Comparison of ENCODE assay signal across 10 mouse cellular contexts in genomic region chr11:55164723-55165122, GRCm38 (mm10). TPM values are rescaled to one million over a fixed set of nuclear protein-coding genes. Genes with fewer than 3 reads are reported as not detected.
DNase-seq lines count a peak whose midpoint lies in the region; ATAC-seq lines count a peak whose summit lies in the region.
"Had no signal": no experiment of that assay in that cellular context is flagged by ENCODE, and none has a peak within 500 bp of the region (broad histone marks: within the 10 kb centered on the region; RNA-seq: fewer than 3 reads in every experiment).

No protein-coding gene starts in this region.

- H3K4me1 ChIP-seq in embryonic facial prominence, embryonic 11.5 days (ENCODE audit: control insufficient read depth, insufficient read depth, low read length) = no peaks in the 10 kb centered on the region
- H3K4me1 ChIP-seq: embryonic facial prominence, embryonic 12.5 days had no signal

- H3K4me3 ChIP-seq in embryonic facial prominence, embryonic 11.5 days (ENCODE audit: low read depth, low read length) = no peak overlapping the region
- H3K4me3 ChIP-seq: embryonic facial prominence, embryonic 12.5 days had no signal

- no peaks in the 10 kb centered on the region for H3K36me3 ChIP-seq in embryonic facial prominence, embryonic 11.5 days (replicated peaks; ENCODE audit: control insufficient read depth, insufficient read depth, low read depth, low read length)
- H3K36me3 ChIP-seq: embryonic facial prominence, embryonic 12.5 days had no signal

- no peaks in the 10 kb centered on the region for H3K9me3 ChIP-seq in embryonic facial prominence, embryonic 11.5 days (replicated peaks; ENCODE audit: control insufficient read depth, low read length)
- H3K9me3 ChIP-seq: embryonic facial prominence, embryonic 12.5 days had no signal

- H3K4me2 ChIP-seq in embryonic facial prominence, embryonic 11.5 days (ENCODE audit: low read depth, low read length) = no peak overlapping the region
- H3K4me2 ChIP-seq: embryonic facial prominence, embryonic 12.5 days had no signal

- WGBS in embryonic facial prominence, embryonic 11.5 days = 40% methylated on average over 3 of the region's 3 CpGs

- H3K9ac ChIP-seq in embryonic facial prominence, embryonic 11.5 days (replicated peaks; ENCODE audit: low read length) = no peak overlapping the region
- H3K9ac ChIP-seq: embryonic facial prominence, embryonic 12.5 days had no signal

- peak; percentile 27 to 45 for DNase-seq in heart, adult 18-20 months
- no peak for DNase-seq in heart, adult 11 months
- DNase-seq in A20 (ENCODE audit: low read depth, low spot score) (peak; percentile 64), adipocyte (ENCODE audit: low spot score) (peak; percentile 72)
- DNase-seq in embryonic facial prominence, embryonic 11.5 days (ENCODE audit: low spot score) = peak; percentile 26
- peak; percentile 26 for DNase-seq in left cerebral cortex, postnatal 4 days
- peak; percentile 34 to 41 for DNase-seq in right cerebral cortex, postnatal 10 days (ENCODE audit: low spot score in 2 of 2)
- no peak for DNase-seq in urinary bladder, adult 2 months (ENCODE audit: low spot score)

- intact Hi-C loops in left cerebral cortex, postnatal 4 days (cut with DNase I) = no loop called here

- no peaks in the 10 kb centered on the region for H3K27me3 ChIP-seq in embryonic facial prominence, embryonic 11.5 days (ENCODE audit: control insufficient read depth, insufficient read depth, low read length)
- H3K27me3 ChIP-seq: embryonic facial prominence, embryonic 12.5 days had no signal

- ATAC-seq in embryonic facial prominence, embryonic 11.5 days (replicated peaks; ENCODE audit: insufficient number of reproducible peaks, low FRiP score, low TSS enrichment, low read depth) = no peak

- H3K27ac ChIP-seq in embryonic facial prominence, embryonic 11.5 days (replicated peaks; ENCODE audit: low read depth, low read length) = no peak overlapping the region
- H3K27ac ChIP-seq: embryonic facial prominence, embryonic 12.5 days had no signal

RNA-seq across cellular contexts. Expression of gene Slc36a3, which starts 13.2 kb away (rescaled TPM):
- not detected for total RNA-seq in heart, adult 18-20 months (2021)
- polyA plus RNA-seq in embryonic facial prominence, embryonic 11.5 days (2014; fragmentation: Nextera tagmentation; extraction: Ambion mirVana) = not detected in 2 replicates
- total RNA-seq in left cerebral cortex, postnatal 4 days (2021) = not detected
- polyA plus RNA-seq in urinary bladder, adult 2 months (2012; rRNA removed) = 0.06 TPM in 1 of 2 replicates, not detected in the other
- polyA plus RNA-seq: embryonic facial prominence, embryonic 12.5 days; limb, embryonic 14.5 days had no signal

RNA-seq across cellular contexts. Expression of gene Slc36a2, which starts 20.2 kb away (rescaled TPM):
- 10 to 100 TPM; 11.4 to 22.0 TPM for total RNA-seq in heart, adult 18-20 months (2021)
- 0.11 and 0.38 TPM in 2 replicates for polyA plus RNA-seq in embryonic facial prominence, embryonic 11.5 days (2014; fragmentation: Nextera tagmentation; extraction: Ambion mirVana)
- total RNA-seq in left cerebral cortex, postnatal 4 days (2021) = under 1 TPM in 1 of 2 experiments, not detected in 1; 0.52 TPM
- polyA plus RNA-seq in urinary bladder, adult 2 months (2012; rRNA removed) = 3.1 and 4.5 TPM in 2 replicates

RNA-seq across cellular contexts. Expression of gene Slc36a1, which starts 39.4 kb away (rescaled TPM):
- 10 to 100 TPM; 10.3 to 11.8 TPM for total RNA-seq in heart, adult 18-20 months (2021)
- 1.6 and 1.9 TPM in 2 replicates for polyA plus RNA-seq in embryonic facial prominence, embryonic 11.5 days (2014; fragmentation: Nextera tagmentation; extraction: Ambion mirVana)
- 10 to 100 TPM; 33.5 to 41.3 TPM for total RNA-seq in left cerebral cortex, postnatal 4 days (2021)
- polyA plus RNA-seq in urinary bladder, adult 2 months (2012; rRNA removed) = 14.0 and 17.3 TPM in 2 replicates

Comparison
In these comparisons a context has a peak if more than half of its experiments do, and no peak if none do; other contexts are left out.
1. DNase-seq: peak in heart, adult 18-20 months (2 of 2), A20 (single experiment), adipocyte (single experiment), embryonic facial prominence, embryonic 11.5 days (single experiment), left cerebral cortex, postnatal 4 days (single experiment) and right cerebral cortex, postnatal 10 days (2 of 2); none in heart, adult 11 months (single experiment) and urinary bladder, adult 2 months (single experiment).
2. RNA of gene Slc36a2, which starts 20.2 kb away (total RNA-seq): 11.4 to 22.0 TPM in heart, adult 18-20 months; 0.52 TPM in left cerebral cortex, postnatal 4 days; every median in the first group is over 4 times any median in the second.